27 mouse cellular contexts compared by ENCODE assay signal in the genomic region with DNA sequence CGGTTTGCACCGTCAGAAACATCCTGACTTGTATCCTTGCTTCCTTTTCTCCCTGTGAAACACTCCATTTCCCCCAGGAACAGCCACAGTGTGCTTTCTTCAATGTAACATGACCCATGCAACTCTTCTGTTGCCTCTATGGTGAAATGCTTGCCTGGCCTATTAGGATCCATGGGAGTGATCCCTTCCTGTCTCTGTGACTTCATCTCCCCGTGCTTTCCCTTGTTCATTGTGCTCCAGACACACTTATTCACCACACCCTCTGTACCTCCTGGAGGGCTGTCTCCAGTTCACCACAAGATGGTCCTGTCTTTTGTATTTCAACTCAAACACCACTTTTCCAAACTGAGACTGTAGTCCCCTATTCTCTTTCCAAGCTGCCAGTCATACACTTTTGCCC. TPM values are rescaled to one million over a fixed set of nuclear protein-coding genes. Genes with fewer than 3 reads are reported as not detected.
DNase-seq lines count a peak whose midpoint lies in the region; ATAC-seq and TF ChIP-seq lines count a peak whose summit lies in the region.
"Had no signal": no experiment of that assay in that cellular context is flagged by ENCODE, and none has a peak within 500 bp of the region (broad histone marks: within the 10 kb centered on the region; RNA-seq: fewer than 3 reads in every experiment).

No protein-coding gene starts in this region.

- no peak overlapping the region for H3K4me3 ChIP-seq in heart, postnatal 0 days (ENCODE audit: low read depth, low read length)
- no peak overlapping the region for H3K4me3 ChIP-seq in ES-E14 (ENCODE audit: insufficient read depth in 1 of 2, low read depth in 1 of 2, low read length in 2 of 2, poor library complexity in 1 of 2, severe bottlenecking in 1 of 2)
- H3K4me3 ChIP-seq in embryonic fibroblast, embryonic 13.5 days (ENCODE audit: insufficient read depth, low read length) = no peak overlapping the region
- H3K4me3 ChIP-seq in hindbrain, embryonic 16.5 days (ENCODE audit: low read length) = no peak overlapping the region
- H3K4me3 ChIP-seq: forebrain, embryonic 12.5 days; hindbrain, embryonic 15.5 days; layer of hippocampus, adult 2 months; limb, embryonic 15.5 days; liver, embryonic 13.5 days; megakaryocyte, embryonic 14.5 days; neural tube, embryonic 15.5 days; stomach, embryonic 15.5 days had no signal

- H3K4me1 ChIP-seq in heart, postnatal 0 days (ENCODE audit: control insufficient read depth, insufficient read depth) = peaks cover 19% of the 10 kb centered on the region
- H3K4me1 ChIP-seq in ES-E14 (ENCODE audit: control insufficient read depth in 2 of 2, insufficient read depth in 2 of 2, low read length in 2 of 2, poor library complexity in 1 of 2) = peaks cover 8 to 9% of the 10 kb centered on the region in 2 experiments
- peaks cover 11% of the 10 kb centered on the region for H3K4me1 ChIP-seq in embryonic fibroblast, embryonic 13.5 days (ENCODE audit: control insufficient read depth, insufficient read depth, low read length)
- H3K4me1 ChIP-seq in hindbrain, embryonic 16.5 days (ENCODE audit: control insufficient read depth, insufficient read depth, low read depth, low read length) = peaks cover 14% of the 10 kb centered on the region
- H3K4me1 ChIP-seq: stomach, embryonic 15.5 days had no signal

- no peak overlapping the region for H3K9ac ChIP-seq in heart, postnatal 0 days (replicated peaks; ENCODE audit: low read depth, low read length)
- no peak overlapping the region for H3K9ac ChIP-seq in ES-E14 (ENCODE audit: insufficient read depth, low read depth, low read length, poor library complexity, severe bottlenecking)
- no peak overlapping the region for H3K9ac ChIP-seq in hindbrain, embryonic 16.5 days (ENCODE audit: low read depth, low read length)
- H3K9ac ChIP-seq: forebrain, embryonic 12.5 days; forebrain, postnatal 0 days; hindbrain, embryonic 15.5 days; limb, embryonic 15.5 days; liver, embryonic 13.5 days; lung, embryonic 14.5 days; neural tube, embryonic 15.5 days; stomach, embryonic 15.5 days had no signal

- ATAC-seq in heart, postnatal 0 days (ENCODE audit: insufficient read depth, low read depth) = no peak
- no peak for ATAC-seq in hindbrain, embryonic 16.5 days
- ATAC-seq: forebrain, postnatal 0 days had no signal

- DNase-seq in heart, postnatal 0 days (ENCODE audit: low spot score) = no peak
- no peak for DNase-seq in heart, postnatal 14 days
- DNase-seq in lung, postnatal 10 days = peak; percentile 21
- DNase-seq in lung, adult 18-20 months = no peak
- DNase-seq in ES-E14 (ENCODE audit: low read depth, low spot score) = no peak
- DNase-seq: adrenal gland, postnatal 10 days; cerebellum, adult 18-20 months; cerebellum, postnatal 10 days; forebrain, postnatal 0 days; gastrocnemius, postnatal 10 days; kidney, adult 2 months; kidney, postnatal 36 days; liver, embryonic 13.5 days; lung, embryonic 14.5 days; midbrain, embryonic 14.5 days; retina, postnatal 1 day; right cerebral cortex, postnatal 14 days had no signal

- no peaks in the 10 kb centered on the region for H3K9me3 ChIP-seq in heart, postnatal 0 days (replicated peaks; ENCODE audit: control insufficient read depth, low read length)
- H3K9me3 ChIP-seq in ES-E14 (ENCODE audit: control insufficient read depth, insufficient read depth, low read depth, low read length) = no peaks in the 10 kb centered on the region
- H3K9me3 ChIP-seq in hindbrain, embryonic 16.5 days (ENCODE audit: control insufficient read depth, low read length) = no peaks in the 10 kb centered on the region
- H3K9me3 ChIP-seq: forebrain, embryonic 12.5 days; hindbrain, embryonic 15.5 days; limb, embryonic 15.5 days; liver, embryonic 13.5 days; megakaryocyte, embryonic 14.5 days; neural tube, embryonic 15.5 days; stomach, embryonic 15.5 days had no signal

- peak overlapping the region; percentile 87 for H3K27ac ChIP-seq in heart, postnatal 0 days (ENCODE audit: low read depth)
- H3K27ac ChIP-seq in ES-E14 (ENCODE audit: insufficient read depth, low read depth, low read length, poor library complexity, severe bottlenecking) = peak overlapping the region; percentile 84
- peak overlapping the region; percentile 88; the same call in 1 of the 2 replicates for H3K27ac ChIP-seq in embryonic fibroblast, embryonic 13.5 days (ENCODE audit: insufficient read depth, low read length)
- H3K27ac ChIP-seq in hindbrain, embryonic 16.5 days (ENCODE audit: low read depth, low read length) = no peak overlapping the region
- H3K27ac ChIP-seq: forebrain, embryonic 12.5 days; hindbrain, embryonic 15.5 days; layer of hippocampus, adult 2 months; limb, embryonic 15.5 days; liver, embryonic 13.5 days; neural tube, embryonic 15.5 days had no signal

- H3K27me3 ChIP-seq in heart, postnatal 0 days (ENCODE audit: control insufficient read depth, insufficient read depth, low read length) = no peaks in the 10 kb centered on the region
- no peaks in the 10 kb centered on the region for H3K27me3 ChIP-seq in hindbrain, embryonic 16.5 days (replicated peaks; ENCODE audit: control insufficient read depth, insufficient read depth, low read length)
- H3K27me3 ChIP-seq: hindbrain, embryonic 15.5 days; limb, embryonic 15.5 days; neural tube, embryonic 15.5 days; stomach, embryonic 15.5 days had no signal

- no peak for TF ChIP-seq CTCF in heart, postnatal 0 days (IDR thresholded peaks at IDR 0.05; ENCODE audit: low read depth)
- no peak for TF ChIP-seq CTCF in embryonic fibroblast, embryonic 13.5 days (IDR thresholded peaks at IDR 0.05; ENCODE audit: borderline replicate concordance, insufficient read depth, low read length)

- no peaks in the 10 kb centered on the region for H3K36me3 ChIP-seq in heart, postnatal 0 days (replicated peaks; ENCODE audit: control insufficient read depth, insufficient read depth, low read length)
- no peaks in the 10 kb centered on the region for H3K36me3 ChIP-seq in ES-E14 (ENCODE audit: control insufficient read depth, insufficient read depth, low read length, poor library complexity, severe bottlenecking)
- no peaks in the 10 kb centered on the region for H3K36me3 ChIP-seq in hindbrain, embryonic 16.5 days (ENCODE audit: control insufficient read depth, insufficient read depth, low read length)
- H3K36me3 ChIP-seq: forebrain, embryonic 12.5 days; liver, embryonic 13.5 days had no signal

- TF ChIP-seq POLR2A in embryonic fibroblast, embryonic 13.5 days (IDR thresholded peaks at IDR 0.05; ENCODE audit: low read depth, low read length) = no peak

- no peak overlapping the region for H3K4me2 ChIP-seq in heart, postnatal 0 days (ENCODE audit: low read depth, low read length)
- H3K4me2 ChIP-seq in hindbrain, embryonic 16.5 days (ENCODE audit: low read length) = no peak overlapping the region
- H3K4me2 ChIP-seq: forebrain, embryonic 12.5 days; heart, embryonic 11.5 days; hindbrain, embryonic 15.5 days; limb, embryonic 15.5 days; liver, embryonic 13.5 days; lung, embryonic 14.5 days; neural tube, embryonic 15.5 days; stomach, embryonic 15.5 days had no signal

- TF ChIP-seq EP300 in heart, postnatal 0 days (IDR thresholded peaks at IDR 0.05; ENCODE audit: low read depth) = no peak

- intact Hi-C loops in heart, postnatal 14 days (cut with DNase I) = no loop called here

- in situ Hi-C loops in ES-E14 (cut with MboI; ENCODE audit: low sequenced_read_pairs in 2 of 2, unreplicated experiment in 2 of 2) = no loop called here

- WGBS in heart, postnatal 0 days = 54% methylated on average over 3 of the region's 3 CpGs
- 67% methylated on average over 3 of the region's 3 CpGs for WGBS in hindbrain, embryonic 16.5 days

TF ChIP-seq in ES-E14, 5 proteins besides CTCF, POLR2A, EP300 and RAD21:
- no peak for TF ChIP-seq HCFC1 (IDR thresholded peaks at IDR 0.05; ENCODE audit: borderline replicate concordance, insufficient read depth, low read length)
- TF ChIP-seq MAFK (IDR thresholded peaks at IDR 0.05; ENCODE audit: insufficient read depth, low read depth, low read length) = no peak
- no peak for TF ChIP-seq CHD2 (IDR thresholded peaks at IDR 0.05; ENCODE audit: low read depth, low read length)
- no peak for TF ChIP-seq ZNF384 (IDR thresholded peaks at IDR 0.05; ENCODE audit: low read depth, low read length)
- TF ChIP-seq ZC3H11A (IDR thresholded peaks at IDR 0.05; ENCODE audit: borderline replicate concordance, low read depth, low read length) = no peak

RNA-seq across cellular contexts. Expression of a gene that starts 20.7 kb away (rescaled TPM):
- 2,627 and 2,715 TPM in 2 replicates for total RNA-seq in heart, postnatal 0 days (2014; rRNA removed; ENCODE audit: low replicate concordance)
- polyA plus RNA-seq in heart, postnatal 0 days (2015; fragmentation: Nextera tagmentation; extraction: Ambion mirVana) = 1,298 and 1,386 TPM in 2 replicates
- total RNA-seq in heart, postnatal 14 days (2021) = 1,000 to 10,000 TPM; 1,048 to 1,357 TPM
- total RNA-seq in ES-E14 (2012; rRNA removed) = 3,361 and 3,988 TPM in 2 replicates
- 2,507 and 2,625 TPM in 2 replicates for polyA plus RNA-seq in embryonic fibroblast, embryonic 13.5 days (2011; ENCODE audit: insufficient read length, low read depth, missing spikeins)
- 3,309 and 3,384 TPM in 2 replicates for polyA plus RNA-seq in hindbrain, embryonic 16.5 days (2015; fragmentation: Nextera tagmentation; extraction: Ambion mirVana)
